Mouse (Mus musculus): Measurements from ENCODE around the gene Lsm2.
"Not testable (repeated sequence)": the region's sequence is repeated elsewhere in the genome, so short reads cannot be mapped to it uniquely, and the experiment has no call there.

Gene Lsm2

DNA sequence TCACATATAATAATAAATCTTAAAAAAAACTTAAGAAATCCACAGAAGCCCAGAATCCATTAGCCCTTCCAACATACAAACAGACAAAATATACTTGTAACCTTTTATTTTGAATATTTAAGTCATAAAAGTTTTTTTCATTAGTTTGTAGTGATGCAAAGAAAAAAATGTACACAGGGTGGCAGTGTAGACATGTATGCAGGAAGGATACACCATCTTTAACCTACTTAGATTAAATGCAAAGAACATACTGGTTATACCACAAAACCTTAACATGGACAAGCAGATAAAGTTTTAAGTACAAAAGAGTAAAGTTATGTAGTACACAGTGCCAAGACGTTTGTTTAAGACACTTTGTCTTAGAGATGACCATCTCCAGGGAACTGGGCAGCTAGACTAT, 25.3 kb upstream of the Lsm2 start:
- no peak for DNase-seq (ENCODE audit: low spot score in 2 of 2)

DNA sequence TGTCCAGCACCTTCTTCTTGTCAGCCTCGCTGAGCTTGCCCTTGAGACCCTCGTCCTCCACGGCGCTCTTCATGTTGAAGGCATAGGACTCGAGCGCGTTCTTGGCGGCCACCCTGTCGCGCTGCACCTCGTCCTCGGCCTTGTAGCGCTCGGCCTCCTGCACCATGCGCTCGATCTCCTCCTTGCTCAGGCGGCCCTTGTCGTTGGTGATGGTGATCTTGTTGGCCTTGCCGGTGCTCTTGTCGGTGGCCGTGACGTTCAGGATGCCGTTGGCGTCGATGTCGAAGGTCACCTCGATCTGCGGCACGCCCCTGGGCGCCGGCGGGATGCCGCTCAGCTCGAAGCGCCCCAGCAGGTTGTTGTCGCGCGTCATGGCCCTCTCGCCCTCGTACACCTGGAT, 24.4 kb upstream of the Lsm2 start:
- not testable (repeated sequence) for DNase-seq (ENCODE audit: low spot score in 2 of 2)

DNA sequence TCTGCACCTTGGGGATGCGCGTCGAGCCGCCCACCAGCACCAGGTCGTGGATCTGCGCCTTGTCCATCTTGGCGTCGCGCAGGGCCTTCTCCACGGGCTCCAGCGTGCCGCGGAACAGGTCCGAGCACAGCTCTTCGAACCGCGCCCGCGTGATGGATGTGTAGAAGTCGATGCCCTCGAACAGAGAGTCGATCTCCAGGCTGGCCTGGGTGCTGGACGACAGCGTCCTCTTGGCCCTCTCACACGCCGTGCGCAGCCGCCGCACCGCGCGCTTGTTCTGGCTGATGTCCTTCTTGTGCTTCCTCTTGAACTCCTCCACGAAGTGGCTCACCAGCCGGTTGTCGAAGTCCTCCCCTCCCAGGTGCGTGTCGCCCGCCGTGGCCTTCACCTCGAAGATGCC, 23.7 kb upstream of the Lsm2 start:
- DNase-seq (ENCODE audit: low spot score in 2 of 2) = not testable (repeated sequence)

DNA sequence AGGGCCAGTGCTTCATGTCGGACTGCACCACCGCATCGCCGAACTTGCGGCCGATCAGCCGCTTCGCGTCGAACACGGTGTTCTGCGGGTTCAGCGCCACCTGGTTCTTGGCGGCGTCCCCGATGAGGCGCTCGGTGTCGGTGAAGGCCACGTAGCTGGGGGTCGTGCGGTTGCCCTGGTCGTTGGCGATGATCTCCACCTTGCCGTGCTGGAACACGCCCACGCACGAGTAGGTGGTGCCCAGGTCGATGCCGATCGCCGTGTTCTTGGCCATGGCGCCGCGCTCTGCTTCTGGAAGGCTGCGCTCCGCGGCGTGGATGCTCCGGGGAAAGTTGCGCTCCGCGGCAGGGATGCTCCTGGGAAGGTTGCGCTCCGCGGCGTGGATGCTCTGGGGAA, 22.9 kb upstream of the Lsm2 start:
- DNase-seq (ENCODE audit: low spot score in 2 of 2) = not testable (repeated sequence)

DNA sequence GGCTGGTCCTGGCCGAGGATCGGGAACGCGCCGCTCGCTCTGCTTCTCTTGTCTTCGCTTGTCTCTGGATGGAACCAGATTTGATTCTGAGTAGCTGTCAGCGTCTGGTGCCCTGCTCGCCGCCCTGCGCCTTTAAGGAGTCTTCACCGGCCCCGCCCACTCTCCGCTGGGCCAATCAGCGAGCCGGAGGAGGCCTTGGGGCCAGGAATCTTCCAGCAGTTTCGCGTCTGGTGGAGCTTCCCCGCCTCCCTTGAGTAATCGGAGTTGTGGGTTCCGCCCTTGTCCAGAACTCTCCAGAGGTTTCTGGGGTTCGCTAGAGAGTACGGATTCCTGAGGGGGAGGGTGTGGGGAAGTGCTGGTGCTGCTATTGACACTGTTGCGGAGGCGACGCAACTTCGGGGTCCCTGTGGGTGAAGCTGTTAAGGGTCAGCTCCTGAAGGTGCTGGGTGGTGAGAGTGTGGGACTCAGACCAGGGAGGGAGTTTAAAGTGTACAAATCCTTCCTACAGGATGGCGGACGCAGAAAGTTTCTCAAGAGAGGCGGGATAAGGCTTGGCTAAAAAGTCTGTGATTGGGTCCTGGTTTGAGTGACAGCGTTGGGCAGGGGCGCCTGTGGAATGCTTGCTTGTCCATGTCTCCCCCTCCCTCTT, 22.4 kb upstream of the Lsm2 start, which contains the start of gene Hspa1b:
Gene Hspa1b (minus strand): TSS at position 109 of the 649 bp plus-strand sequence.
- peak; percentile 81 to 85 for DNase-seq (ENCODE audit: low spot score in 2 of 2)

DNA sequence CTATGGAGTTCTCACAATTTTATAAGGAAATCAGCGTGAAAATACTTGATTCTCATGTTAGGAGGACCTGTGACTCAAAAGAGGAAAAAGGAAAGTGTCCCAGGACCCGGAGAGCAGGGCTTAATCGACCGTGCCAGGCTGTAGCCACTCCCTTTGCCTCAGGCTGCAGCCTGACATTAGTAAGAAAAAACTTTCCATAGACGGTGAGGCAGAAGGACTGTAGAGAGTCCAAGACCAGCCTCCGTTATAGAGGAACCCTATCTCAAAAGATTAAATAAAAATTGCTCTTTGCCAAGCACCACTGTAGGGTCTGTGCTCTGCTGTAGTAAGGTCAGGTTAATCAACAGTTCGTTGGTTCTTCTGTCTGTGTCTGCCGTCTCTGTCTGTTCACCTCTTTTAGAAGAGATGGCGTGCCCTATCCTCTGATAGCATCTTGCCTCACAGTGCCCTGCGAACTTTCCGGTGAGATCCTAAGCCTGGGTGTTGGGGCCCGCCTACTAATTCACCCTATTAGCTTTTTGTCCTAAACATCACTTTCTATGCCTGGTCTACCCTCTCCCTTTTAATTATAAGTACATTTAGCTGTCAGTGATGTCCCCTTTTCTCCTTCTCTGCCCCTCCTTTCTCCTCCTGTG, 21.7 kb upstream of the Lsm2 start:
- DNase-seq (ENCODE audit: low spot score in 2 of 2) = no peak

DNA sequence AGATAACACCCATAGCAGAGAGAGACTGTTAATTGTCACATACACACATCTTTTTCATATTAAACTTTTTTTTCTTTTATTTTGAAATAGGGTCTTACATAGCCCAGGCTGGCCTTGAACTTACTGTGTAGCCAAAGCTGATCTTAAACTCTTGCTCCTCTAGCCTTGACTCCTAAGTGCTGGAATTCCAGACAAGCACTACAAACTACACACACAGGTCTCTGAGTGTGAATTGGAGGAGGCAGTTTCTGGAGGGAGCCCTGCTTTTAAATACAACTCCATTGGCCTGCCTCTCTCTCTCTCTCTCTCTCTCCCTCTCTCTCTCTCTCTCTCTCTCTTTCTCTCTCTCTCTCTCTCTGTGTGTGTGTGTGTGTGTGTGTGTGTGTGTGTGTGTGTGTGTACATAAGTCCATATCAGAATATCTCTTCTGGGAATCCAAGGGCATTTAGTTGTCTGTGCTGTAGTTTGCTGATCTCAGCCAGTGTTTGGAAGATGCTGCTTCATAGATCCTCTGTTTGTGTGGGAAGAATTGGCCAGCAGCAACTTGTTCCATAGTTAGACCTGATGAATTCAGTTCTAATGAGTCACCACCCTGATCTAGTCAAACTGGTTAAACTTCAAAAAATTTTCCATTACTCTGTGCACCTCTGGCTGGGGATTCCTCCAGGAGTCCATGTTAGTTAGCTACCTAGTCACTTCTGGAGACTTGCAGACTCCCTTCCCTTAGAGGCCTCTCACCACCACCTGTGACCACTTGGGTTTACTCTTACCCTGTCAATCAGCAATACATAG, 20.8 kb upstream of the Lsm2 start:
- peak in 1 of 2 experiments; percentile 33 for DNase-seq (ENCODE audit: low spot score in 2 of 2)

DNA sequence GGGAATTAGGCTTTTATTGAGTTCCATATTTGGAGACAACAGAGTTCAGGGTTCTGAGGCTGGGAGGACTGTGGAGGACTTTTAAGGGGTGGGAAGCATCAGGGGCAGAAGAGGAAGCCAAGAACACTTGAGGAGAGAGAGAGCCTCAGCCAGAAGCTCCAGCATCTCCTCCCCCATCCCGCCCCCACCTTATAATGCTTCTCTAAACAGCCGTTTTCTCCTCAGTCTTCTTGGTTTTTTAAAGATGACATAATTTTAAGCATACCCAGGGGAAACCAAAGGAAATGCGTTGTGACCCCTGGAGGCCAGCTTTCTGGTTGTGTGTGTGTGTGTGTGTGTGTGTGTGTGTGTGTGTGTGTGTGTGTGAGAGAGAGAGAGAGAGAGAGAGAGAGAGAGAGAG, 19.5 kb upstream of the Lsm2 start:
- no peak for DNase-seq (ENCODE audit: low spot score in 2 of 2)

DNA sequence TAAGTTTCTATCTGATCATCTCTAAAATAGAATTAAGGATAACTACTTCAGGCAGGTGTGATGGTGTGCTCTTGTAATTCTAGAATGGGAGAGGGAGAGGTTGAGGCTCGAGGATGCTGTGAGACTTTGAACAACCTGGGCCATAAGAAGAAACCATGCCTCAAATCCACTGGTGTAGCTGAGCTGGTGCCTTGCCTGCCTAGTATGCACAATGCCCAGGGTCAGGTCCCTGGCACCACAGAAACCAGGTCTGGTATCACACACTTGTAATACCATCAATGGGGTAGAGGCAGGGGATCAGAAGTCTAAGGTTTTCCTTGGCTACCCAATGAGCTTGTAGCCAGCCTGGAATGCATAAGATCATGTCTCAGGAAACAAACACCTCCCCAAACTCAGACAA, 18.8 kb upstream of the Lsm2 start:
- no peak for DNase-seq (ENCODE audit: low spot score in 2 of 2)

DNA sequence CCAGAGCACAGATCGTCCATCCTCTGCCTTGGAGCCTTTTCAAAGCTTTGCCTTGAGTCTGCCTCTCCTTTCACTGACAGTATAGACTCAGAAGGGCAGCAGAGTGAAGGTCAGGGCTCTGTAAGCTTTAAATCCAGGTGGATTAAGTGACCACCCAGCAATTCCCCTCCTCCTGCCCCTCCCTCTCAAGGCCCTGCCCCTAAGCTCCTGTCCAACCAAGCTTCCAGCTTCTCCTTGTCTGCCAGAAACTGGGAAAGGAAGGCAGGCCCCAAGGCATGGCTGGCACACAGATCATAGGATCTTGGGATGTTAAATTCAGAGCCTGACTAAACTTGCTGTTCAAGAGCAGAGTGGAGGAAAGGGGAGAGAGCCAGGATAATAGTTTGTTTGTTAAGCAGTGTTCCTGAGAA, 17.0 kb upstream of the Lsm2 start:
- DNase-seq (ENCODE audit: low spot score in 2 of 2) = no peak

DNA sequence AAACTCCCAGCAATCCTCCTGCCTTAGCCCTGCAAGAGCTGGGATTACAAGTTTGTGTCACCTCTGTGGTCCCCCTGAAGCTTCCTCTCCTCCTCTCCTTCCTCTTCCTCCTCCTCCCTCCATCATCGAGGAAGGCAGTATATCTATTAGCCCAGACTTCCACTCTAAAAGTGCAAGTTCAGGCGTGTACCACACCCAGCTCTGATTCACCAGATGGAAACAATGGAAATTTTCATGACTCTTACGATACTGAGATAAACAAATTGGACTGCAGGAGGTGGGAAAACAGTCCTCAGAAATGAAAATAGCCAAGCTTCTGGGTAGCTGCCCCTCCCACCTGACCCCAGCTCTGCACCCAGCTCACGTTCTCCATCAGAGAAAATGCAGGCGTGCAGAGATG, 16.0 kb upstream of the Lsm2 start:
- no peak for DNase-seq (ENCODE audit: low spot score in 2 of 2)

DNA sequence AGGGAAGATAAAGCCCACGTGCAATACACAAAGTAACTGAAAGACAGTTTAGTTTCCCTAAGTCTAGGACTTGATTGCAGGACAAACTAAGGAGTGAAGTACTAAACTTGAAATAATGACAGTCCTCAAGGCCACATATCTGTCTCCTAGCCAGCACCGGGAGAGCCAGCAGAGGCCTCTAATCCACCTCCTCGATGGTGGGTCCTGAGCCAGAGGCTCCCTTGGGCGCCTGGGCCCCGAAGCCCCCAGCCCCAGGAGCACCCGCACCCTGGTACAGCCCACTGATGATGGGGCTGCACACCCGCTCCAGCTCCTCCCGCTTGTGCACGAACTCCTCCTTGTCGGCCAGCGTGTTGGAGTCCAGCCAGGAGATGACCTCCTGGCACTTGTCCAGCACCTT, 11.8 kb upstream of the Lsm2 start, which contains the start of gene Gm20481:
Gene Gm20481 (plus strand): TSS at position 91 of the 400 bp plus-strand sequence.
- not testable (repeated sequence) for DNase-seq (ENCODE audit: low spot score in 2 of 2)

DNA sequence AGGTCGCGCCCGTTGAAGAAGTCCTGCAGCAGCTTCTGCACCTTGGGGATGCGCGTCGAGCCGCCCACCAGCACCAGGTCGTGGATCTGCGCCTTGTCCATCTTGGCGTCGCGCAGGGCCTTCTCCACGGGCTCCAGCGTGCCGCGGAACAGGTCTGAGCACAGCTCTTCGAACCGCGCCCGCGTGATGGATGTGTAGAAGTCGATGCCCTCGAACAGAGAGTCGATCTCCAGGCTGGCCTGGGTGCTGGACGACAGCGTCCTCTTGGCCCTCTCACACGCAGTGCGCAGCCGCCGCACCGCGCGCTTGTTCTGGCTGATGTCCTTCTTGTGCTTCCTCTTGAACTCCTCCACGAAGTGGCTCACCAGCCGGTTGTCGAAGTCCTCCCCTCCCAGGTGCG, 10.8 kb upstream of the Lsm2 start:
- DNase-seq (ENCODE audit: low spot score in 2 of 2) = not testable (repeated sequence)

DNA sequence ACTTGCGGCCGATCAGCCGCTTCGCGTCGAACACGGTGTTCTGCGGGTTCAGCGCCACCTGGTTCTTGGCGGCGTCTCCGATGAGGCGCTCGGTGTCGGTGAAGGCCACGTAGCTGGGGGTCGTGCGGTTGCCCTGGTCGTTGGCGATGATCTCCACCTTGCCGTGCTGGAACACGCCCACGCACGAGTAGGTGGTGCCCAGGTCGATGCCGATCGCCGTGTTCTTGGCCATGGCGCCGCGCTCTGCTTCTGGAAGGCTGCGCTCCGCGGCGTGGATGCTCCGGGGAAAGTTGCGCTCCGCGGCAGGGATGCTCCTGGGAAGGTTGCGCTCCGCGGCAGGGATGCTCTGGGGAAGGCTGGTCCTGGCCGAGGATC, 10.0 kb upstream of the Lsm2 start:
- not testable (repeated sequence) for DNase-seq (ENCODE audit: low spot score in 2 of 2)

DNA sequence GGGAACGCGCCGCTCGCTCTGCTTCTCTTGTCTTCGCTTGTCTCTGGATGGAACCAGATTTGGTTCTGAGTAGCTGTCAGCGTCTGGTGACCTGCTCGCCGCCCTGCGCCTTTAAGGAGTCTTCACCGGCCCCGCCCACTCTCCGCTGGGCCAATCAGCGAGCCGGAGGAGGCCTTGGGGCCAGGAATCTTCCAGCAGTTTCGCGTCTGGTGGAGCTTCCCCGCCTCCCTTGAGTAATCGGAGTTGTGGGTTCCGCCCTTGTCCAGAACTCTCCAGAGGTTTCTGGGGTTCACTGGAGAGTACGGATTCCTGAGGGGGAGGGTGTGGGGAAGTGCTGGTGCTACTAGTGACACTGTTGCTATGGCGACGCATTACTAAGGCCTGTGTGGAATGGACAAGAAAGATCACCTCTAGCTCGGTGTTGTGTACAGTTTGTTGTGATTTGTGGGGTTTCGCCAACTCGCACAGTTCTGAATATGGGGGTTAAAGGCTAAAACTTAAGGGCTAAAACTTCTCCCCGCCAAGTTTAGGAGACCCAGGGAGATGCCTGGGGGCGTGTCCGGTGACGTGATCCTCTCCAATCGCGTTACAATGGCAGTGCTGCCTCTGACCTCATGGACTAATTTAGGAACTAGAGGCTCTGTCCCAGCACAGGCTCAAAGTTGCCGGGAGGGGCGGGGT, 9.5 kb upstream of the Lsm2 start, which contains the start of the genes Hspa1a and Hspa1l:
Gene Hspa1a (minus strand): TSS at position 88 of the 681 bp plus-strand sequence.
Gene Hspa1l (plus strand): TSS at position 635 of the 681 bp plus-strand sequence.
- DNase-seq (ENCODE audit: low spot score in 2 of 2) = peak; percentile 75 to 89

DNA sequence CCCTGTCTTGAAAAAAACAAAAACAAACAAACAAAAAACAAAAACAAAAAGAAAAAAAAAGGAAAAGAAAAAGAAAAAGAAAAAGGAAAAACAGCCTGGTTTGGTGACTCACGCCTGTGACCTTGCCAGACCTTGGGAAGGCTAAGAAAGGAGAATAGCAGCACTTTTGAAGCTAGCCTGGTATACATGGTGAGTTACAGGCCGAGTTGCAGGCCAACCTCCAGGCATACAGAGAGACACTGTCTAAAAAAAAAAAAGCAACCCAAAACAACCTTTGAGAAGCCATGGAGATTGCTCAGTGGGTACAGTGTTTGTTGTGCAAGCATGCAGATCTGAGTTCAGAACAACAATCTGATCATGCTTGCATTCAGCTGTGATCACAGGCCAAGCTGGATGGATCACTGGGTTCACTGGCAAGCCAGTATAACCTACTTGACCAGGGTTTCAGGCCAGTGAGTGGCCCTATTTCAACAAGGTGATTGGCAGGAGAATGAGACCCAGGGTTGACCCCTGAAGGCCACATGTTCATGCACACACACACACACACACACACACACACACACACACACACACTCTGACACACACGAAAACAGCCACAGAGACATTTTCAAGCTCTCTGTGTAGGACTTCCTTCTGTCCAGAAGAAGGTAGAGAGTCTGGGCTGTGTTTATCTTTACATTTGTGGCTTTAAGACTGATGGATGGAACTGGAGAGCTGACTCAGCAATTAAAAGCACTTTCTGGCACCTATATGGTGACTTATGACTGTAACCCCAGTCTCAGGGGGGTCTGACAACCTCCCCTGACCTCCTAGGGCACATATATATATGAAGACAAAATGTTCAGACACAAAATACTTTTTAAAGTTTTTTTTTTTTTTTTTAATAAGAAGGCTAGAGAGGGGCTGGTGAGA, 5.8 kb upstream of the Lsm2 start:
- DNase-seq (ENCODE audit: low spot score in 2 of 2) = no peak

DNA sequence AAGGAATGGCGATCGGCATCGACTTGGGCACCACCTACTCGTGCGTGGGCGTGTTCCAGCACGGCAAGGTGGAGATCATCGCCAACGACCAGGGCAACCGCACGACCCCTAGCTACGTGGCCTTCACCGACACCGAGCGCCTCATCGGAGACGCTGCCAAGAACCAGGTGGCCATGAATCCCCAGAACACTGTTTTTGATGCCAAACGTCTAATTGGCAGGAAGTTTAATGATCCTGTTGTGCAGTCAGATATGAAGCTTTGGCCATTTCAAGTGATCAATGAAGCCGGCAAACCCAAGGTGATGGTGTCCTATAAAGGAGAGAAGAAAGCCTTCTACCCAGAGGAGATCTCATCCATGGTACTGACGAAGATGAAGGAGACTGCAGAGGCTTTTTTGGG, 4.7 kb upstream of the Lsm2 start:
- DNase-seq (ENCODE audit: low spot score in 2 of 2) = no peak

DNA sequence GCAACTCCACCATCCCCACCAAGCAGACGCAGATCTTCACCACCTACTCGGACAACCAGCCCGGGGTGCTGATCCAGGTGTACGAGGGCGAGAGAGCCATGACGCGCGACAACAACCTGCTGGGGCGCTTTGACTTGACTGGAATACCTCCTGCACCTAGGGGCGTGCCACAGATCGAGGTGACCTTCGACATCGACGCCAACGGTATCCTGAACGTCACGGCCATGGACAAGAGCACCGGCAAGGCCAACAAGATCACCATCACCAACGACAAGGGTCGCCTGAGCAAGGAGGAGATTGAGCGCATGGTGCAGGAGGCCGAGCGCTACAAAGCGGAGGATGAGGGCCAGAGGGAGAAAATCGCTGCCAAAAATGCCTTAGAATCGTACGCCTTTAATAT, 3.4 kb upstream of the Lsm2 start:
- DNase-seq (ENCODE audit: low spot score in 2 of 2) = no peak

DNA sequence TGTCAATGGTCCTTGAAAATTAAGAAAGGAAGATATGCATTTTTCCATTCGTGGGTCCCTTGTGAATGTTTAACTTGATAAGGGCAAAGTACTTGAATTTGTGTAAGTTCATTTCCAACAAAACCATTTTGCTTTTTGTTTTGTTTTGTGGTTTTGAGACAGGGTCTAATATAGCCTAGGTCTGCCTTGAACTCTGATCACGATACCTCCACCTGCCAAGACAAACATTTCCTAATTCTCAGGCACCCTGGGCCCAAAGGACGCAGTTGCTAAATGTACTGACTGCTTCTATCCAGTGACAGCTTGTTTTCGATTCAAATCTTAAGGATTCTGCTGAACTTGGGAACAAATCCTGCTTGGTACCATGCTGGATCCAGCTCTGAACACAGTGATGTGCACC, 2.0 kb upstream of the Lsm2 start:
- no peak for DNase-seq (ENCODE audit: low spot score in 2 of 2)

DNA sequence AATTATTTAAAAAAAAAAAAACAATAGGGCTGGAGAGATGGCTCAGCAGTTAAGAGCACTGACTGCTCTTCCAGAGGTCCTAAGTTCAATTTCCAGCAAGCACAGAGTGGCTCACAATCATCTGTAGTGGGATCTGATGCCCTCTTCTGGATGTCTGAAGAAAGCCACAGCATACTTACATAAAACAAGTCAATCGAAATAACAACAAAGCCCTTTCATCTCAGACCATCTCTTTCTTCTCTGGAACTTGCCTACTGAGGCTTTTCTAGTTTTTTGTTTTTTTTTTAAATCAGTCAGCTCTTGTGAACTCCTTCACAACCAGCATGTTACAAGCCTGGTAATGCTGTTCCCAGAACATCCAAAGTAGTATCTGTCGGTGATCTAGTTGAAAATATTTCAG, 1.0 kb upstream of the Lsm2 start:
- peak in 1 of 2 experiments; percentile 44 for DNase-seq (ENCODE audit: low spot score in 2 of 2)

DNA sequence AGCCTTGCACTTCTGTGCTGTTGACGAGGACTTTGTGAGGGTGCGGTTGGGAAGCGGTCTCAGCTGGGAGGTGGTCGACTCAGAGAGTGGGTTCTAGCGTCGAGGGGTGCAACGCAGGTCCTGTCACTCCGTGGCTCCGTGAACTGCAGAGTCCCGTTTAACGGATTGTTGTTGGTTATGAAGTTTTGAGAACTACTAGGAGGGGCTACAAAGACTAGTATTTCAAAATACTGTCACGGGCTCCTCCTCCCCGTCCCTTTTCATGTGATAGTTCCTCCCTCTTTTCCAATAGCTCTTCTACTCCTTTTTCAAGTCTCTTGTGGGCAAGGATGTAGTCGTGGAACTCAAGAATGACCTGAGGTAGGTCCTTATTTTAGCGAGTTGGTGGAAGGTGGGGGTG, 666 bp downstream of the Lsm2 start:
- no peak for DNase-seq (ENCODE audit: low spot score in 2 of 2)
